Mouse (Mus musculus) macrophage (primary cell): ENCODE results near the gene Catip. TPM values are rescaled to one million over a fixed set of nuclear protein-coding genes. Genes with fewer than 3 reads are reported as not detected.
"Not testable (repeated sequence)": the region's sequence is repeated elsewhere in the genome, so short reads cannot be mapped to it uniquely, and the experiment has no call there.

Experiments used
- H3K27ac ChIP-seq: fragments of 350-480 bp; formaldehyde crosslinking; 2 replicates; pipeline ENCODE4 v1.9.0; 2021
- H3K36me3 ChIP-seq: fragments of 350-480 bp; formaldehyde crosslinking; 2 replicates; pipeline ENCODE4 v1.9.0; 2021; ENCODE audit errors: inconsistent target
- H3K4me3 ChIP-seq: fragments of 350-480 bp; formaldehyde crosslinking; 2 replicates; pipeline ENCODE4 v1.9.0; 2021; ENCODE audit errors: inconsistent target
- H3K79me2 ChIP-seq: fragments of 350-480 bp; formaldehyde crosslinking; 2 replicates; pipeline ENCODE4 v1.9.0; 2021; ENCODE audit errors: inconsistent target
- WGBS: methylation state at CpG from one replicate; pipeline ENCODE4 v1.1.7; 2026; ENCODE audit warnings: inconsistent platforms; ENCODE audit not compliant: missing documents; 5-methylcytosine and 5-hydroxymethylcytosine counted together
- polyA plus RNA-seq: library from polyadenylated mRNA; stranded (reverse); fragments of 250-400 nt; gene quantifications from 3 replicates; pipeline ENCODE4 v1.2.4, GENCODE M21; 2018; ENCODE audit warnings: inconsistent platforms

Gene Catip
- polyA plus RNA-seq, 1 experiment from 2014 or later, result 0.80 TPM

- peaks cover 14% of the 10 kb centered on the region for H3K36me3 ChIP-seq
- H3K4me3 ChIP-seq, result no peak overlapping the region
- no peak overlapping the region for H3K27ac ChIP-seq
- 97% methylated on average over 9 of the region's 9 CpGs for WGBS
- peaks cover 33% of the 10 kb centered on the region for H3K79me2 ChIP-seq
These were observed 32.4 kb downstream of the Catip start for GRCm38 (mm10) chr1:74394311-74394710.

DNA sequence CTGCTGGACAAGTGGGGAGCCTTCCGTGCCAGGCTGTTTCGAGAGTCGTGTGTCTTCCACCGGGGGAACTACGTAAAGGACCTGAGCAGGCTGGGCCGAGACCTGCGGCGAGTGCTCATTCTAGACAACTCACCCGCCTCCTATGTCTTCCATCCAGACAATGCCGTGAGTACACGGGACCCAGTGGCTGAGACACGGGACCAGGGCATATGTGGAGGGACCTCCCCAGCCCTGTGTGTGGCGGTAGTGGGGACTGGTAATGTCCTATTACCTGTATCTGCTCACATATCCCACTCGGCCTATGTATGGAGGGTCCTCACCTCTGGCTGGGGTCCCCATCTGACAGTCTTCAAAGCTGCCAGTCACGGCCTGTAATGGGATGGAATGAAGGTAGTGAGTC lies 33.0 kb downstream of the Catip start:
- Histone ChIP-seq H3K27ac (no peak overlapping the region), H3K79me2 (peaks cover 33% of the 10 kb centered on the region), H3K4me3 (no peak overlapping the region), H3K36me3 (peaks cover 14% of the 10 kb centered on the region)
- 95% methylated on average over 12 of the region's 15 CpGs for WGBS

DNA sequence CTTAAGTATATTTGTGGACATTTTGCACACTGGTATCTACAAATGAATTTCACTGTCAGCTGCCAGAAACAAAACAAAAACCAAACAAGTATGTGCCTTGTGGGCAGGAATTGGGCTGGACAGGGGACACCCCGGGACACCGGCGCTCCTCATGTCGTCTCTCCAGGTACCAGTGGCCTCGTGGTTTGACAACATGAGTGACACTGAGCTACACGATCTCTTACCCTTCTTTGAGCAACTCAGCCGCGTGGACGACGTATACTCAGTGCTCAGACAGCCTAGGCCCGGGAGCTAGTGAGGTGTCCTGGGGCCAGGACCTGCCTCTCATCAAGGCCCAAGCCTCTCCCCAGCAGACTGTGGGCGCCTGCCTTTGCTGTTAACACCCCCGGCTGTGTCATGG lies 33.4 kb downstream of the Catip start:
- Histone ChIP-seq H3K27ac (no peak overlapping the region), H3K79me2 (peaks cover 33% of the 10 kb centered on the region), H3K36me3 (peaks cover 14% of the 10 kb centered on the region), H3K4me3 (no peak overlapping the region)
- 91% methylated on average over 10 of the region's 13 CpGs for WGBS

- Histone ChIP-seq H3K79me2 (peaks cover 33% of the 10 kb centered on the region), H3K36me3 (peaks cover 14% of the 10 kb centered on the region), H3K27ac (peak overlapping the region; percentile 87)
- 5% methylated on average over 7 of the region's 12 CpGs for WGBS
- not testable (repeated sequence) for H3K4me3 ChIP-seq
These were observed 34.7 kb downstream of the Catip start for GRCm38 (mm10) chr1:74396456-74397222.

DNA sequence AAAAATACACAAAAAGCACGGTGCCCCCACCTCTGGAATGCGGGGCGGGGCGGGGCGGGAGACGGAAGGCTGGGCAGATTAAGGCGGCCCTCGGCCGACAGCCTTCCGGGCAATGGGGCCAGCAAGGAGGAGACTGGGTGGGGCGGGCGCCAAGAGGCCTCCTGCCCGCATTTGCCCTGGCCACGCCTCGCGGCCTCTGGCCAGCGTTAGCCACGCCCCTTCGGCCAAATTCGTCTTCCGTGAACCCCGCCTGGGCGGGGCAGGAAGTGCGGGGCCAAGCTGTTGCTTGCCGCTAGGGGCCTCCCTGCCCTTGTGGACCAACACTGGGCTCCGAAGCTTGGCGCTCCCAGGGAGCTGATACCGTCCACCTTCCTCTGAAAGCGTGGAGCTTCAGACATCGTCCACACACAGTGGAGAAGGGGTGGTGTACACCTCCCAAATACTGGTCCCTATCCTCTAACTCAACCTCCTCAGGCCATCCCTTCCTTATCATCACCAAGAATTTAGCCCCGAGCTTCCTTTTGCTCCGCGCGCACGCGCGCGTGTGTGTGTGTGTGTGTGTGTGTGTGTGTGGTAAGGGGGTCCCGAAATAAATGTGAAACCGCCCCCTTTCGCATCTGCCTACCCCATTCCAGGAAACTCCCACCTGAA lies 35.5 kb downstream of the Catip start:
- Histone ChIP-seq H3K4me3 (peak overlapping the region; percentile 30), H3K36me3 (peaks cover 14% of the 10 kb centered on the region), H3K27ac (peak overlapping the region; percentile 87), H3K79me2 (peaks cover 30% of the 10 kb centered on the region)
- WGBS, result 1% methylated on average over 35 of the region's 41 CpGs

DNA sequence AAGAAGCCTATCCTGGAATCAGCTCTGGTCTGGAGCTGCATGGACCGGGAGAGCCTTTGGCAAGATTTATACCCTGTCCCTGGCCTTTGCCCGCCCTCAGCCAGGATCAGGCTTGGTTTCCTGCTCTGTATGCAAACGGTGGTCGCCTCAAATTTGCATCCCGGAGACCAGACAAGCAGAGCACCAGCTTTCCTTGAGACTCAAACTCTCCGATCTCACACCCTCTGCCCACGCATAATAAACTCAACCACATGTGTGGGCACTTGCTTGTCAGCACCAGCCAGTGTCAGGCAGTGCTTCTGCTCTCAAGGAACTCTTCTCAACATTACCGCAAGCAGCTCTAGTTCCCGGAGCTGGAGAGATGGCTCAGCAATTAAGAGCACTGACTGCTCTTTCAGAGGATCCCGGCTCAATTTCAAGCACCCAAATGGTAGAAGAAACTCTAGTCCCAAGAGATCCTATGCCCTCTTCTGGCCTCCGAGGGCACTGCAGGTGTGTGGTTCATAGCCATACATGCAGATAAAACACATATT lies 36.1 kb downstream of the Catip start:
- 6% methylated on average over 11 of the region's 11 CpGs for WGBS
- peaks cover 14% of the 10 kb centered on the region for H3K36me3 ChIP-seq
- peak overlapping the region; percentile 83 for H3K27ac ChIP-seq
- H3K4me3 ChIP-seq, result peak overlapping the region; percentile 30
- H3K79me2 ChIP-seq, result peaks cover 24% of the 10 kb centered on the region

- Histone ChIP-seq H3K36me3 (no peaks in the 10 kb centered on the region), H3K79me2 (no peaks in the 10 kb centered on the region), H3K27ac (no peak overlapping the region), H3K4me3 (no peak overlapping the region)
- WGBS, result 73% methylated on average over 3 of the region's 3 CpGs
These were observed 38.6 kb downstream of the Catip start for GRCm38 (mm10) chr1:74400531-74400930.

- H3K4me3 ChIP-seq, result no peak overlapping the region
- no peak overlapping the region for H3K27ac ChIP-seq
These were observed 39.3 kb downstream of the Catip start for GRCm38 (mm10) chr1:74401015-74401702.

DNA sequence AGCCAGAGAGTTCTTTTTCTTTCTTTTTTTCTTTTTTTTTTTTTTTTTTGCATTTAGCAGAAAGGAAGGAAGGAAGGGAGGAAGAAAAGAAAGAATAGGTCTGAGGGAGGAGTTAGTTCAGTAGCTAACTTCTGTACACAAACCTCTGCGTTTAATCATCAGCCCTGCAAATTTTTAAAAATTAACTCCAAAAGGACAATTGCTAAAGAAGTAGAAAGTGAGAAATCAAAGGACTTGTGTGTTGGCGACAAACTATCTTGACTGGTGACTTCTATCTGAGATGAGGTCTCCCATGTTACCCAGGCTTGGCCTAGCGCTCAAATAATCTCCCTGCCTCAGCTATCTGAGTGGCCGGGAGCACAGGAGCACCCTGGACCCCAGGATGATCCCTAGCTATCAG lies 42.3 kb downstream of the Catip start:
- Histone ChIP-seq H3K4me3 (no peak overlapping the region), H3K27ac (no peak overlapping the region), H3K79me2 (no peaks in the 10 kb centered on the region), H3K36me3 (no peaks in the 10 kb centered on the region)
- WGBS, result 96% methylated on average over 4 of the region's 4 CpGs

More at GRCm38 (mm10) chr1:74401015-74401702, 39.3 kb downstream of the Catip start:
- Histone ChIP-seq H3K36me3 (no peaks in the 10 kb centered on the region), H3K79me2 (no peaks in the 10 kb centered on the region)
- 67% methylated on average over 16 of the region's 16 CpGs for WGBS

DNA sequence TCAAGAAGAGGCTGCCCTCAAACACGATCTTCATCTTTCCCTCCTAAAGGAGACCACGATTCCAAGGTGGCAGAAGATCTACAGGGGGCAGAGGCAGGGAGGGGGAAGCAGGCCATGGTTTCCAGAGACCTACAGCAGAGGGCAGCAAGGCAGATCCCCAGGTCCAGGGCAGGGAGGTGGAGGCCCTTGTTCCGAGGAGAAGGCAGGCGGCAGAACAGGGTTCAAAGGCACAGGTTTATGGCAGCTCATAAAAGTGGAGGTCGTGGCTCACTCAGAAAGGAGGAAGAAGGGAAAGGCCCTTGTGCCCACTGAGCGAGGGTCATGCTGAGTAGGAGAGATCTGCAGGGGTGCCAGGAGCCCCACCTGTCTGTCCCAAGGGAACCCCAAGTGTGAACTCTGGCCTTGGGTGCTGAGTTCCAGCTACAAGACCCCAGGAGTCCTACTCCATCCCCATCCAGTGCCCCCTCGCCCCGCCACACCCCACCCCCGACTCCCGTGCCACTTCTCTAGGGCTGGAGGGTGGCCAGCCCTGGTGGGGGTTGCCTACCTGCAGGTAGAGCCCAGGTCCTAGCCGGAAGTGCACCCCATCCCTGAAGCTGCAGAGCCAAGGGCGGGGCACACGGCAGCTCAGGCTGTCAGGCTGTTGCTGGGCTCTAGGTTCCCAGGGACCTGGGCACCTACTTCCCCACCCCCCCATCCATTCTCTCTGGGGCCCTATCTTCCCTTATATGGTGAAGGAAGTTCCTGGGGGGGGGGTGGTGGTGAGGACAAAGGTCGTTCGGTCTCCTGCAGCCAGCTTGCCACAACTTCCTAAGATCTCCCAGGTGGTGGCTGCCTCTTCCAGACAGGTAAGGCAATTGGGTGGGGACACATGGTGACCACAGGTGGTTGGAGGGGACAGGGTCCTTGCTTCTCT lies 46.9 kb downstream of the Catip start, which contains the start of gene Vil1:
Vil1 (plus strand) TSS at position 788 of the 916 bp plus-strand sequence.
- no peak within 1 kb of the TSS for H3K4me3 ChIP-seq
- no peaks in the 10 kb centered on the region for H3K36me3 ChIP-seq
- no peak within 1 kb of the TSS for H3K27ac ChIP-seq
- 62% methylated on average over 13 of the region's 15 CpGs for WGBS
- no peaks in the 10 kb centered on the region for H3K79me2 ChIP-seq

DNA sequence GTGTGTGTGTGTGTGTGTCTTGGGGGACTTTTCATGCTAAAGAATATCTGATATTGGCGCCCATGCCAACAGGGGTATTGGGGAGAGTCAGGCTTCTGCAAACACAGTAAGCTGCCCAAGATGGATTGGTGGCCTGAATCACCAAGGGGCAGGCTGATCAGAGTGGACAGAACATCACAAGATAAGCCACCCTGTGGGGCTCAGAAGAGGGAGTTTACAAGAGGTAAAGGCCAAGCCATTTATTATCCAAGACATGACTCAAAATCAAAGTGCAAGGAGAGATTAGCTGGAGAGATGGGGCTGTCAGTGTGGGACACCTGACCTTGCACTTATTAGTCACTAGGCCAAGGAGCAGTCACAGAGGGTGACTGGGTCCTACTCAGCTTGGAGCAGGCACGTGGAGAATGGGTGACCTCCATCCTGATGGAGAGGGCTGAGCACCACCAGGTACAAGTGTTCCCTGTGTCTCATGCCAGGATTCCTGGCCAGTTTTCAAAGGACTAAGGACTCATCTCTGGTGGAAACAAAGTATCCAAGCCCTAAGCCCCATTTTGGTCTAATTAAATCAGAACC lies 49.9 kb downstream of the Catip start:
- H3K36me3 ChIP-seq, result no peaks in the 10 kb centered on the region
- H3K4me3 ChIP-seq, result no peak overlapping the region
- WGBS, result 96% methylated on average over 2 of the region's 2 CpGs
- H3K79me2 ChIP-seq, result no peaks in the 10 kb centered on the region
- no peak overlapping the region for H3K27ac ChIP-seq

DNA sequence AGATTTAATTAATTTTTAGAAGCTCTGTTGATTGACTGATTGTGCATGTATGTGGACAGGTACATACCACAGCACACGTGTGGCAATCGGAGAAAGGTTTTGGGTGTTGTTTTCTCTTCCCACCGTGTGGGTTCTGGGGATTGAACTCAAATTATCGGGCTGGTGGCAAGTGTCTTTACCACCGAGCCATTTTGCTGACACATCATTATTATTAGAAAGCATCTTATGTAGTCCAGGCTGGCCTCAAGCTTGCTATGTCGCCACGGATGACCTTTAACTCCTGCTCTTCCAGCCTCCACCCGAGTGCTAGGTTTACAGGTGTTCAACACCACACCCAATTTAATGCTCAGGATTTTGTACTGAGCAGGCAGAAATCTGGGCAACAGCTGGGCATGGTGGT lies 50.8 kb downstream of the Catip start:
- no peaks in the 10 kb centered on the region for H3K79me2 ChIP-seq
- 93% methylated on average over 6 of the region's 8 CpGs for WGBS
- H3K4me3 ChIP-seq, result no peak overlapping the region
- H3K27ac ChIP-seq, result no peak overlapping the region
- no peaks in the 10 kb centered on the region for H3K36me3 ChIP-seq

DNA sequence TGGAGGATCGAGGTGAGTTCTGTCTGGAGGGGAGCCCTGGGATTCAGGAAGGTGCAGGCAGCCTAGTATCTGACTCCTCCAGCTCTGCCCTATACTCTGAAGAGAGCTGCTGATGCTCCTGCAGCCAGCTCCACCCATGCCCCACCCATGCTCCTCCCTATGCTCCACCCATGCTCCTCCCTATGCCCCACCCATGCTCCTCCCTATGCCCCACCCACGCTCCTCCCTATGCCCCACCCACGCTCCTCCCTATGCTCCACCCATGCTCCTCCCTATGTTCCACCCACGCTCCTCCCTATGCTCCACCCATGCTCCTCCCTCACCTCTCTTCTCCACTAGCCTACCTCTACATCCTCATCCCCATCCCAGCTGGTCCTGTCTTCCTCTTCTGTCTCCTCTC lies 53.2 kb downstream of the Catip start:
- no peak overlapping the region for H3K4me3 ChIP-seq
- no peaks in the 10 kb centered on the region for H3K36me3 ChIP-seq
- no peaks in the 10 kb centered on the region for H3K79me2 ChIP-seq
- 61% methylated on average over 3 of the region's 4 CpGs for WGBS
- H3K27ac ChIP-seq, result no peak overlapping the region
